Mouse (Mus musculus): ENCODE measurements at regions not wholly inside any gene's neighbourhood (a gene's known extent, or its start where the extent isn't known, plus 50 kb on each side); places are given as distances from the start of the nearest gene placed in this dataset.

- TF ChIP-seq CTCF (IDR thresholded peaks at IDR 0.05; ENCODE audit: control insufficient read depth, insufficient read depth, low read length) (no peak), POLR2A (IDR thresholded peaks at IDR 0.05; ENCODE audit: borderline replicate concordance, control insufficient read depth, low read depth, low read length) (no peak)
- Histone ChIP-seq H3K4me3 (replicated peaks; ENCODE audit: control insufficient read depth, low read depth, low read length) (no peak overlapping the region), H3K4me1 (ENCODE audit: control insufficient read depth, insufficient read depth, low read length) (no peaks in the 10 kb centered on the region), H3K27ac (ENCODE audit: control insufficient read depth, insufficient read depth, low read depth, low read length, poor library complexity) (no peak overlapping the region)
- 60% methylated on average over 4 of the region's 4 CpGs for WGBS
Observed at GRCm38 (mm10) chr10:9569277-9569676, 105.7 kb downstream of the Samd5 start.

GRCm38 (mm10) chr10:9557517-9558065 lies 117.4 kb downstream of the Samd5 start:
- no peak overlapping the region for H3K4me3 ChIP-seq (replicated peaks; ENCODE audit: control insufficient read depth, low read depth, low read length)
- H3K27ac ChIP-seq (ENCODE audit: control insufficient read depth, insufficient read depth, low read depth, low read length, poor library complexity) = no peak overlapping the region
- TF ChIP-seq POLR2A (IDR thresholded peaks at IDR 0.05; ENCODE audit: borderline replicate concordance, control insufficient read depth, low read depth, low read length) (no peak), CTCF (IDR thresholded peaks at IDR 0.05; ENCODE audit: control insufficient read depth, insufficient read depth, low read length) (no peak)
- H3K4me1 ChIP-seq (ENCODE audit: control insufficient read depth, insufficient read depth, low read length) = no peaks in the 10 kb centered on the region
- WGBS = 86% methylated on average over 4 of the region's 4 CpGs

GRCm38 (mm10) chr10:9557092-9557491 lies 117.9 kb downstream of the Samd5 start:
- TF ChIP-seq CTCF (IDR thresholded peaks at IDR 0.05; ENCODE audit: control insufficient read depth, insufficient read depth, low read length) = no peak
- no peak for TF ChIP-seq POLR2A (IDR thresholded peaks at IDR 0.05; ENCODE audit: borderline replicate concordance, control insufficient read depth, low read depth, low read length)
- 46% methylated on average over 1 of the region's 1 CpGs for WGBS

GRCm38 (mm10) chr10:9553946-9554345 lies 121.1 kb downstream of the Samd5 start:
- H3K4me1 ChIP-seq (ENCODE audit: control insufficient read depth, insufficient read depth, low read length) = no peaks in the 10 kb centered on the region
- H3K27ac ChIP-seq (ENCODE audit: control insufficient read depth, insufficient read depth, low read depth, low read length, poor library complexity) = no peak overlapping the region
- 78% methylated on average over 3 of the region's 3 CpGs for WGBS
- TF ChIP-seq CTCF (IDR thresholded peaks at IDR 0.05; ENCODE audit: control insufficient read depth, insufficient read depth, low read length) (no peak), POLR2A (IDR thresholded peaks at IDR 0.05; ENCODE audit: borderline replicate concordance, control insufficient read depth, low read depth, low read length) (no peak)
- H3K4me3 ChIP-seq (replicated peaks; ENCODE audit: control insufficient read depth, low read depth, low read length) = no peak overlapping the region

More at GRCm38 (mm10) chr10:9557092-9557491, 117.9 kb downstream of the Samd5 start:
- no peaks in the 10 kb centered on the region for H3K4me1 ChIP-seq (ENCODE audit: control insufficient read depth, insufficient read depth, low read length)
- no peak overlapping the region for H3K4me3 ChIP-seq (replicated peaks; ENCODE audit: control insufficient read depth, low read depth, low read length)
- H3K27ac ChIP-seq (ENCODE audit: control insufficient read depth, insufficient read depth, low read depth, low read length, poor library complexity) = no peak overlapping the region

GRCm38 (mm10) chr10:9549913-9550709 lies 124.9 kb downstream of the Samd5 start:
- Histone ChIP-seq H3K4me1 (ENCODE audit: control insufficient read depth, insufficient read depth, low read length) (no peaks in the 10 kb centered on the region), H3K27ac (ENCODE audit: control insufficient read depth, insufficient read depth, low read depth, low read length, poor library complexity) (no peak overlapping the region), H3K4me3 (replicated peaks; ENCODE audit: control insufficient read depth, low read depth, low read length) (no peak overlapping the region)
- no peak for TF ChIP-seq CTCF (IDR thresholded peaks at IDR 0.05; ENCODE audit: control insufficient read depth, insufficient read depth, low read length)
- 81% methylated on average over 10 of the region's 10 CpGs for WGBS

- H3K27ac ChIP-seq (ENCODE audit: control insufficient read depth, insufficient read depth, low read depth, low read length, poor library complexity) = no peak overlapping the region
- WGBS = 92% methylated on average over 6 of the region's 6 CpGs
- TF ChIP-seq CTCF (IDR thresholded peaks at IDR 0.05; ENCODE audit: control insufficient read depth, insufficient read depth, low read length) (no peak), POLR2A (IDR thresholded peaks at IDR 0.05; ENCODE audit: borderline replicate concordance, control insufficient read depth, low read depth, low read length) (no peak)
- H3K4me1 ChIP-seq (ENCODE audit: control insufficient read depth, insufficient read depth, low read length) = no peaks in the 10 kb centered on the region
- H3K4me3 ChIP-seq (replicated peaks; ENCODE audit: control insufficient read depth, low read depth, low read length) = no peak overlapping the region
Observed at GRCm38 (mm10) chr10:9545807-9546206, 129.2 kb downstream of the Samd5 start.

- WGBS = 73% methylated on average over 4 of the region's 4 CpGs
- Histone ChIP-seq H3K4me3 (replicated peaks; ENCODE audit: control insufficient read depth, low read depth, low read length) (no peak overlapping the region), H3K4me1 (ENCODE audit: control insufficient read depth, insufficient read depth, low read length) (no peaks in the 10 kb centered on the region), H3K27ac (ENCODE audit: control insufficient read depth, insufficient read depth, low read depth, low read length, poor library complexity) (no peak overlapping the region)
- no peak for TF ChIP-seq POLR2A (IDR thresholded peaks at IDR 0.05; ENCODE audit: borderline replicate concordance, control insufficient read depth, low read depth, low read length)
- TF ChIP-seq CTCF (IDR thresholded peaks at IDR 0.05; ENCODE audit: control insufficient read depth, insufficient read depth, low read length) = no peak
Observed at GRCm38 (mm10) chr10:9544041-9544786, 130.8 kb downstream of the Samd5 start.

- TF ChIP-seq CTCF (IDR thresholded peaks at IDR 0.05; ENCODE audit: control insufficient read depth, insufficient read depth, low read length) (no peak), POLR2A (IDR thresholded peaks at IDR 0.05; ENCODE audit: borderline replicate concordance, control insufficient read depth, low read depth, low read length) (no peak)
- H3K4me1 ChIP-seq (ENCODE audit: control insufficient read depth, insufficient read depth, low read length) = no peaks in the 10 kb centered on the region
- H3K4me3 ChIP-seq (replicated peaks; ENCODE audit: control insufficient read depth, low read depth, low read length) = no peak overlapping the region
- WGBS = 84% methylated on average over 1 of the region's 1 CpGs
- H3K27ac ChIP-seq (ENCODE audit: control insufficient read depth, insufficient read depth, low read depth, low read length, poor library complexity) = no peak overlapping the region
Observed at GRCm38 (mm10) chr10:9541579-9541978, 133.4 kb downstream of the Samd5 start.

All from bone marrow, adult 2 months (tissue).